Comparison of ENCODE assay signal across 12 mouse cellular contexts in genomic region chr2:92772623-92773022, GRCm38 (mm10).
DNase-seq lines count a peak whose midpoint lies in the region; ATAC-seq and TF ChIP-seq lines count a peak whose summit lies in the region.
"Had no signal": no experiment of that assay in that cellular context is flagged by ENCODE, and none has a peak within 500 bp of the region (broad histone marks: within the 10 kb centered on the region; RNA-seq: fewer than 3 reads in every experiment).

No protein-coding gene starts in this region.

- ATAC-seq in midbrain, postnatal 0 days (ENCODE audit: low FRiP score), result no peak
- ATAC-seq in midbrain, embryonic 13.5 days, result no peak
- ATAC-seq in heart, embryonic 11.5 days (replicated peaks; ENCODE audit: insufficient number of reproducible peaks, low FRiP score, low TSS enrichment), result no peak
- ATAC-seq: intestine, embryonic 16.5 days had no signal

- H3K4me1 ChIP-seq in midbrain, postnatal 0 days (ENCODE audit: insufficient read depth, low read length), result no peaks in the 10 kb centered on the region
- no peaks in the 10 kb centered on the region for H3K4me1 ChIP-seq in midbrain, embryonic 13.5 days (replicated peaks)
- H3K4me1 ChIP-seq in heart, embryonic 11.5 days (ENCODE audit: control insufficient read depth, insufficient read depth, low read length), result no peaks in the 10 kb centered on the region
- H3K4me1 ChIP-seq: heart, embryonic 12.5 days had no signal

- TF ChIP-seq CTCF in midbrain, postnatal 0 days (IDR thresholded peaks at IDR 0.05), result no peak

- 74% methylated on average over 7 of the region's 7 CpGs for WGBS in midbrain, postnatal 0 days
- 83% methylated on average over 7 of the region's 7 CpGs for WGBS in midbrain, embryonic 13.5 days
- 67% methylated on average over 7 of the region's 7 CpGs for WGBS in heart, embryonic 11.5 days (ENCODE audit: insufficient replicate concordance)

- no peak overlapping the region for H3K9ac ChIP-seq in midbrain, postnatal 0 days (replicated peaks; ENCODE audit: low read length, poor library complexity, severe bottlenecking)
- no peak overlapping the region for H3K9ac ChIP-seq in midbrain, embryonic 13.5 days (replicated peaks)
- no peak overlapping the region for H3K9ac ChIP-seq in heart, embryonic 11.5 days (ENCODE audit: low read depth, low read length)
- H3K9ac ChIP-seq: heart, embryonic 12.5 days had no signal

- H3K36me3 ChIP-seq in midbrain, postnatal 0 days (ENCODE audit: insufficient read depth, low read length), result no peaks in the 10 kb centered on the region
- H3K36me3 ChIP-seq in midbrain, embryonic 13.5 days, result no peaks in the 10 kb centered on the region
- H3K36me3 ChIP-seq in heart, embryonic 11.5 days (ENCODE audit: control insufficient read depth, insufficient read depth, low read length), result no peaks in the 10 kb centered on the region
- H3K36me3 ChIP-seq: heart, embryonic 12.5 days had no signal

- peak; percentile 15 for DNase-seq in adrenal gland, postnatal 36 days
- no peak for DNase-seq in adrenal gland, postnatal 25 days
- peak; percentile 84 for DNase-seq in midbrain, postnatal 0 days (ENCODE audit: low spot score)
- peak; percentile 53 for DNase-seq in fibroblast of lung, adult 2 months (ENCODE audit: low read depth)
- DNase-seq in telencephalon, adult 2 months (ENCODE audit: low read depth, low spot score), result peak; percentile 57
- DNase-seq in kidney, postnatal 14 days, result no peak
- DNase-seq: lung, adult 2 months; retina, postnatal 1 day had no signal

- H3K4me3 ChIP-seq in midbrain, postnatal 0 days (ENCODE audit: low read depth, low read length), result no peak overlapping the region
- no peak overlapping the region for H3K4me3 ChIP-seq in midbrain, embryonic 13.5 days (replicated peaks)
- H3K4me3 ChIP-seq in heart, embryonic 11.5 days (ENCODE audit: low read depth, low read length), result no peak overlapping the region
- H3K4me3 ChIP-seq: heart, embryonic 12.5 days had no signal

- H3K27me3 ChIP-seq in midbrain, postnatal 0 days (ENCODE audit: insufficient read depth, low read length), result no peaks in the 10 kb centered on the region
- H3K27me3 ChIP-seq in midbrain, embryonic 13.5 days, result no peaks in the 10 kb centered on the region
- no peaks in the 10 kb centered on the region for H3K27me3 ChIP-seq in heart, embryonic 11.5 days (ENCODE audit: control insufficient read depth, insufficient read depth, low read length)
- H3K27me3 ChIP-seq: heart, embryonic 12.5 days had no signal

- H3K4me2 ChIP-seq in midbrain, postnatal 0 days (ENCODE audit: low read depth, low read length, poor library complexity, severe bottlenecking), result no peak overlapping the region
- no peak overlapping the region for H3K4me2 ChIP-seq in midbrain, embryonic 13.5 days (replicated peaks)
- no peak overlapping the region for H3K4me2 ChIP-seq in heart, embryonic 11.5 days
- H3K4me2 ChIP-seq: heart, embryonic 12.5 days had no signal

- no peak overlapping the region for H3K27ac ChIP-seq in midbrain, postnatal 0 days (ENCODE audit: low read depth, low read length)
- no peak overlapping the region for H3K27ac ChIP-seq in midbrain, embryonic 13.5 days
- H3K27ac ChIP-seq in heart, embryonic 11.5 days (ENCODE audit: low read depth, low read length), result no peak overlapping the region

- H3K9me3 ChIP-seq in midbrain, postnatal 0 days (ENCODE audit: low read length), result no peaks in the 10 kb centered on the region; the same call in 1 of the 2 replicates
- H3K9me3 ChIP-seq in midbrain, embryonic 13.5 days, result no peaks in the 10 kb centered on the region; the same call in 1 of the 2 replicates
- H3K9me3 ChIP-seq in heart, embryonic 11.5 days (replicated peaks; ENCODE audit: control insufficient read depth, low read length), result no peaks in the 10 kb centered on the region

Comparison
In these comparisons a context has a peak if more than half of its experiments do, and no peak if none do; other contexts are left out.
1. DNase-seq: peak in adrenal gland, postnatal 36 days (2 of 2), midbrain, postnatal 0 days (single experiment), fibroblast of lung, adult 2 months (single experiment) and telencephalon, adult 2 months (single experiment); none in adrenal gland, postnatal 25 days (single experiment) and kidney, postnatal 14 days (single experiment).